Mouse (Mus musculus) bone marrow, adult 2 months (tissue): Measurements from ENCODE around the gene Zfp689.

Experiments
- CTCF ChIP-seq: fragments of 200-500 bp; IDR thresholded peaks from 2 replicates; pipeline ENCODE4 v1.5.1; 2011; ENCODE audit warnings: low read length, control low read depth; ENCODE audit not compliant: control insufficient read depth, insufficient read depth
- POLR2A ChIP-seq: fragments of 200-500 bp; IDR thresholded peaks from 2 replicates; pipeline ENCODE4 v1.6.1; 2011; ENCODE audit warnings: low read depth, mild to moderate bottlenecking, control low read depth, low read length, borderline replicate concordance; ENCODE audit not compliant: control insufficient read depth

DNA sequence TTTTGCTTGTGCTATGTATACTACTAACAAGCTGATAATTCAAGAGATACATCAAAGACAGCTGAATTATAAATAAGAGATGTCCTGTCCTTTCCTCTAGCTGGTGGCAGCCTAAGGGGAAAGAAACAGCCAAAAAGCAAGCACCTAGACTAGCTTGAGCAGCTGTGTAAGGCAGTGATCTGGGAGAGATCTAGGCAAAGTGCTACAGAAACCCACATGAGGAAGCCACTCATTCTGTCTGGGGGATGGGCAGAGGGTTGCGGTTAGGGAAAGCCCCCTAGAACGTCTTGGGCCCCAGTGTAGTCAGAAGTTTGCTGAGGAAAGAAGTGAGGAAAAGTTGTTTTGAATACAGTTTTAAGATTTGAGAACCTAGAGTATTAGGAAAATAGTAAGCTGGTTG lies 31.4 kb upstream of the Zfp689 start:
- TF ChIP-seq CTCF: no peak
- TF ChIP-seq POLR2A: no peak
